Mouse (Mus musculus): ENCODE results near the gene Ccdc141. TPM values are rescaled to one million over a fixed set of nuclear protein-coding genes. Genes with fewer than 3 reads are reported as not detected.

Gene Ccdc141
- total RNA-seq, 1 experiment: 3.3 TPM

- H3K27ac ChIP-seq (ENCODE audit: insufficient read depth, low read depth, low read length, poor library complexity, severe bottlenecking): no peak overlapping the region
- no peak overlapping the region for H3K4me3 ChIP-seq (ENCODE audit: insufficient read depth in 1 of 2, low read depth in 1 of 2, low read length in 2 of 2, poor library complexity in 1 of 2, severe bottlenecking in 1 of 2)
- in situ Hi-C loops (cut with MboI; ENCODE audit: low sequenced_read_pairs in 2 of 2, unreplicated experiment in 2 of 2): no loop called here
- H3K9ac ChIP-seq (ENCODE audit: insufficient read depth, low read depth, low read length, poor library complexity, severe bottlenecking): no peak overlapping the region
- H3K36me3 ChIP-seq (ENCODE audit: control insufficient read depth, insufficient read depth, low read length, poor library complexity, severe bottlenecking): no peaks in the 10 kb centered on the region
- DNase-seq (ENCODE audit: low read depth, low spot score): no peak
- no peaks in the 10 kb centered on the region for H3K9me3 ChIP-seq (ENCODE audit: control insufficient read depth, insufficient read depth, low read depth, low read length)
- TF ChIP-seq MAFK (IDR thresholded peaks at IDR 0.05; ENCODE audit: insufficient read depth, low read depth, low read length): no peak
- TF ChIP-seq ZNF384 (IDR thresholded peaks at IDR 0.05; ENCODE audit: low read depth, low read length): no peak
- TF ChIP-seq HCFC1 (IDR thresholded peaks at IDR 0.05; ENCODE audit: borderline replicate concordance, insufficient read depth, low read length): no peak
- no peak for TF ChIP-seq ZC3H11A (IDR thresholded peaks at IDR 0.05; ENCODE audit: borderline replicate concordance, low read depth, low read length)
- no peak for TF ChIP-seq CHD2 (IDR thresholded peaks at IDR 0.05; ENCODE audit: low read depth, low read length)
- no peaks in the 10 kb centered on the region for H3K4me1 ChIP-seq (ENCODE audit: control insufficient read depth in 2 of 2, insufficient read depth in 2 of 2, low read length in 2 of 2, poor library complexity in 1 of 2)
Observed at GRCm38 (mm10) chr2:77195056-77195455, 24.6 kb upstream of the Ccdc141 start.

DNA sequence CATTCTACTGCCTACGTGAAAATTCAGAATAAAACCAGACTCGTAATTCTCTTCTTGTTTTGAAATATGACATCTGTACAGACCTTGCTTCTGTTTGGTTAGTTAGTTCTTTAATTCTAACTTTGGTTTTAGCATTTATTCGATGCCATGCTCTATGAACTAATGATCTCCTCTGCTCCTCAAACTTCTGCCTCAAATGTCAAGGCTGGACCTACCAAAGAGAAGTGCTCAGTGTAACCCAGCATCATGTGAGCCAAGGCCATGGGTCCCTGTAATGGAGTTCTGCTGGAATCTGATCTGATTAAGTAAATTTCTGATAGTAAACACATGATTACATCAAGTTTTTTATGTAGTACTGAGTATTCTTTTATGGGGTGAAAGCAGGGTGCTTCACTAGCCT lies 21.4 kb upstream of the Ccdc141 start:
- Histone ChIP-seq H3K9me3 (ENCODE audit: control insufficient read depth, insufficient read depth, low read depth, low read length) (no peaks in the 10 kb centered on the region), H3K36me3 (ENCODE audit: control insufficient read depth, insufficient read depth, low read length, poor library complexity, severe bottlenecking) (peaks cover 2% of the 10 kb centered on the region; the same call in 1 of the 2 replicates), H3K4me1 (ENCODE audit: control insufficient read depth in 2 of 2, insufficient read depth in 2 of 2, low read length in 2 of 2, poor library complexity in 1 of 2) (no peaks in the 10 kb centered on the region), H3K9ac (ENCODE audit: insufficient read depth, low read depth, low read length, poor library complexity, severe bottlenecking) (no peak overlapping the region), H3K27ac (ENCODE audit: insufficient read depth, low read depth, low read length, poor library complexity, severe bottlenecking) (no peak overlapping the region), H3K4me3 (ENCODE audit: insufficient read depth in 1 of 2, low read depth in 1 of 2, low read length in 2 of 2, poor library complexity in 1 of 2, severe bottlenecking in 1 of 2) (no peak overlapping the region)
- no peak for DNase-seq (ENCODE audit: low read depth, low spot score)
- in situ Hi-C loops (cut with MboI; ENCODE audit: low sequenced_read_pairs in 2 of 2, unreplicated experiment in 2 of 2): no loop called here
- TF ChIP-seq ZC3H11A (IDR thresholded peaks at IDR 0.05; ENCODE audit: borderline replicate concordance, low read depth, low read length): no peak
- TF ChIP-seq MAFK (IDR thresholded peaks at IDR 0.05; ENCODE audit: insufficient read depth, low read depth, low read length): no peak
- no peak for TF ChIP-seq ZNF384 (IDR thresholded peaks at IDR 0.05; ENCODE audit: low read depth, low read length)
- no peak for TF ChIP-seq CHD2 (IDR thresholded peaks at IDR 0.05; ENCODE audit: low read depth, low read length)
- no peak for TF ChIP-seq HCFC1 (IDR thresholded peaks at IDR 0.05; ENCODE audit: borderline replicate concordance, insufficient read depth, low read length)

DNA sequence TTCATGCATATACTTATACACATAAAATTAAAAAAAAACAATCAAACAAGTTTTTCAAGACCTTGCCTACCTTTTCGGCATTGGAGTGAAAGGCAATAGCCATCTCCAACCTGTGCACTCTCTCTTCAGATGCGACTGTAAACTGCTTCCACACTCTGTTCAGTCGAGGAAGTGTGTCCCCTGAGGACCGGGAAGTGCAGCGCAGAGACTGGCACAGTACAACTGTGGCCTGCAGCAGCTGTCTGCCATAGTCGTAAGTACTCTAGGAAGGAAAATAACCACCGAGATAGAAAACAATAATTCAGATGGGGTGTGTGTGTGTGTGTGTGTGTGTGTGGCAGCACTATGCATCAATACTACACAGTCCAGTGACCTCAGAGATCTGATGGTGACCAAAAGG lies 20.5 kb upstream of the Ccdc141 start:
- no peak overlapping the region for H3K4me3 ChIP-seq (ENCODE audit: insufficient read depth in 1 of 2, low read depth in 1 of 2, low read length in 2 of 2, poor library complexity in 1 of 2, severe bottlenecking in 1 of 2)
- no peaks in the 10 kb centered on the region for H3K9me3 ChIP-seq (ENCODE audit: control insufficient read depth, insufficient read depth, low read depth, low read length)
- DNase-seq (ENCODE audit: low read depth, low spot score): no peak
- no peak overlapping the region for H3K27ac ChIP-seq (ENCODE audit: insufficient read depth, low read depth, low read length, poor library complexity, severe bottlenecking)
- in situ Hi-C loops (cut with MboI; ENCODE audit: low sequenced_read_pairs in 2 of 2, unreplicated experiment in 2 of 2): no loop called here
- no peak for TF ChIP-seq HCFC1 (IDR thresholded peaks at IDR 0.05; ENCODE audit: borderline replicate concordance, insufficient read depth, low read length)
- no peak for TF ChIP-seq ZNF384 (IDR thresholded peaks at IDR 0.05; ENCODE audit: low read depth, low read length)
- no peak for TF ChIP-seq ZC3H11A (IDR thresholded peaks at IDR 0.05; ENCODE audit: borderline replicate concordance, low read depth, low read length)
- no peak for TF ChIP-seq CHD2 (IDR thresholded peaks at IDR 0.05; ENCODE audit: low read depth, low read length)
- no peak for TF ChIP-seq MAFK (IDR thresholded peaks at IDR 0.05; ENCODE audit: insufficient read depth, low read depth, low read length)
- peaks cover 4% of the 10 kb centered on the region; the same call in 1 of the 2 replicates for H3K36me3 ChIP-seq (ENCODE audit: control insufficient read depth, insufficient read depth, low read length, poor library complexity, severe bottlenecking)
- H3K4me1 ChIP-seq (ENCODE audit: control insufficient read depth in 2 of 2, insufficient read depth in 2 of 2, low read length in 2 of 2, poor library complexity in 1 of 2): no peaks in the 10 kb centered on the region
- no peak overlapping the region for H3K9ac ChIP-seq (ENCODE audit: insufficient read depth, low read depth, low read length, poor library complexity, severe bottlenecking)

DNA sequence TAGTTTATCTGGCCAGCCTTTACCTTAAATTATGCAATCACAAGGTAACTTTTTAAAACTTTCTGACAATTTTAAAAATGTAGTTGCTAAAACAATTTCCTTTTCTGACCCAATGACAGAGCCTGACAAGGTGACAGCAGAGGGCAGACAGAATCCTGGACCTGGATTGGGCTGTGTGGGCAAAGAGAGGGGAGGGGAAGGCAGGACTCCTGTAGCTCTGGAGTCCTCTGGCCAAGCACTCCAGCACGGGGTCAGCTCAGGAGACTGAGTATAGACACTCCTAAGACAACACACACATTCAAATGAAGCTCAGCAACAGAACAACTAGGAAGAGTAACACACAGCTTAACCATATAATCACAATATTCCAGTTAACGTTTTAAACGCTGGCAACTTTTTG lies 19.9 kb upstream of the Ccdc141 start:
- Histone ChIP-seq H3K9me3 (ENCODE audit: control insufficient read depth, insufficient read depth, low read depth, low read length) (no peaks in the 10 kb centered on the region), H3K36me3 (ENCODE audit: control insufficient read depth, insufficient read depth, low read length, poor library complexity, severe bottlenecking) (peaks cover 4% of the 10 kb centered on the region; the same call in 1 of the 2 replicates), H3K4me1 (ENCODE audit: control insufficient read depth in 2 of 2, insufficient read depth in 2 of 2, low read length in 2 of 2, poor library complexity in 1 of 2) (no peaks in the 10 kb centered on the region), H3K27ac (ENCODE audit: insufficient read depth, low read depth, low read length, poor library complexity, severe bottlenecking) (no peak overlapping the region), H3K9ac (ENCODE audit: insufficient read depth, low read depth, low read length, poor library complexity, severe bottlenecking) (no peak overlapping the region), H3K4me3 (ENCODE audit: insufficient read depth in 1 of 2, low read depth in 1 of 2, low read length in 2 of 2, poor library complexity in 1 of 2, severe bottlenecking in 1 of 2) (no peak overlapping the region)
- no peak for DNase-seq (ENCODE audit: low read depth, low spot score)
- in situ Hi-C loops (cut with MboI; ENCODE audit: low sequenced_read_pairs in 2 of 2, unreplicated experiment in 2 of 2): no loop called here
- TF ChIP-seq MAFK (IDR thresholded peaks at IDR 0.05; ENCODE audit: insufficient read depth, low read depth, low read length): no peak

- TF ChIP-seq ZC3H11A (IDR thresholded peaks at IDR 0.05; ENCODE audit: borderline replicate concordance, low read depth, low read length) (no peak), HCFC1 (IDR thresholded peaks at IDR 0.05; ENCODE audit: borderline replicate concordance, insufficient read depth, low read length) (no peak), MAFK (IDR thresholded peaks at IDR 0.05; ENCODE audit: insufficient read depth, low read depth, low read length) (no peak), CHD2 (IDR thresholded peaks at IDR 0.05; ENCODE audit: low read depth, low read length) (no peak), ZNF384 (IDR thresholded peaks at IDR 0.05; ENCODE audit: low read depth, low read length) (no peak)
- Histone ChIP-seq H3K27ac (ENCODE audit: insufficient read depth, low read depth, low read length, poor library complexity, severe bottlenecking) (no peak overlapping the region), H3K9ac (ENCODE audit: insufficient read depth, low read depth, low read length, poor library complexity, severe bottlenecking) (no peak overlapping the region), H3K4me3 (ENCODE audit: insufficient read depth in 1 of 2, low read depth in 1 of 2, low read length in 2 of 2, poor library complexity in 1 of 2, severe bottlenecking in 1 of 2) (no peak overlapping the region), H3K36me3 (ENCODE audit: control insufficient read depth, insufficient read depth, low read length, poor library complexity, severe bottlenecking) (peaks cover 4% of the 10 kb centered on the region; the same call in 1 of the 2 replicates), H3K4me1 (ENCODE audit: control insufficient read depth in 2 of 2, insufficient read depth in 2 of 2, low read length in 2 of 2, poor library complexity in 1 of 2) (no peaks in the 10 kb centered on the region), H3K9me3 (ENCODE audit: control insufficient read depth, insufficient read depth, low read depth, low read length) (no peaks in the 10 kb centered on the region)
- no peak for DNase-seq (ENCODE audit: low read depth, low spot score)
- in situ Hi-C loops (cut with MboI; ENCODE audit: low sequenced_read_pairs in 2 of 2, unreplicated experiment in 2 of 2): no loop called here
Observed at GRCm38 (mm10) chr2:77189671-77190070, 19.2 kb upstream of the Ccdc141 start.

Measured in ES-E14 (cell line).